Mouse (Mus musculus) ES-Bruce4 (cell line): ENCODE measurements at regions not wholly inside any gene's neighbourhood (a gene's known extent, or its start where the extent isn't known, plus 50 kb on each side); places are given as distances from the start of the nearest gene placed in this dataset.

ENCODE experiments used
- CTCF ChIP-seq: IDR thresholded peaks from one replicate; pipeline ENCODE4 v1.8.1; 2011; ENCODE audit warnings: low read depth, low read length
- EP300 ChIP-seq: IDR thresholded peaks from 2 replicates; pipeline ENCODE4 v1.6.1; 2011; ENCODE audit warnings: low read depth, low read length; ENCODE audit not compliant: insufficient read depth
- POLR2A ChIP-seq: IDR thresholded peaks from one replicate; pipeline ENCODE4 v1.8.1; 2011; ENCODE audit warnings: low read length; ENCODE audit not compliant: insufficient read depth

GRCm38 (mm10) chr12:92384266-92384937 is 535.4 kb upstream of the Sel1l start:
- TF ChIP-seq CTCF, result no peak
- no peak for TF ChIP-seq POLR2A
- TF ChIP-seq EP300, result no peak
